Comparison of ENCODE assay signal across 9 mouse cellular contexts in the genomic region with DNA sequence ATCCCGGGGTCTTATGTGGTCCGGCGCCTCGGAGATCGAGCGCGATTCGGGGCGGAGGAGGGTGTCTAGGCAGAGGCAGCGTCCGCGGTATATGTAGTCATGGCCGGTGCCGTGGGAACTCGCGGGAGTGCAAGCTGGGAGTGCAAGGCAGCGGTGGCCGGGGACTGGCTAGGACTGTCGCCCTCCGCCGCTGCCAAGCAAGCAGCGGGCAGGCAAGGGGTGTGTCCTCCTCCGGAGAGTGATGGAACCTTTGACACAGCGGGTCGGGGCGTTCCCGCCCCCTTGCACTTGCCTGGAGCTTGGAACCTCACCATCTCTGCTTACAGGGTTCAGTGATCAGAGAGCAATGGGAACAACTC. TPM values are rescaled to one million over a fixed set of nuclear protein-coding genes. Genes with fewer than 3 reads are reported as not detected.
DNase-seq lines count a peak whose midpoint lies in the region; ATAC-seq and TF ChIP-seq lines count a peak whose summit lies in the region.
"Had no signal": no experiment of that assay in that cellular context is flagged by ENCODE, and none has a peak within 500 bp of the region (broad histone marks: within the 10 kb centered on the region; RNA-seq: fewer than 3 reads in every experiment).

No protein-coding gene starts in this region.

- TF ChIP-seq CTCF in layer of hippocampus, adult 2 months (conservative IDR thresholded peaks at IDR 0.05) = no peak
- TF ChIP-seq CTCF in kidney, adult 2 months (conservative IDR thresholded peaks at IDR 0.05; ENCODE audit: insufficient read depth, insufficient read length, low read depth, low read length) = no peak
- no peak for TF ChIP-seq CTCF in testis, adult 2 months (IDR thresholded peaks at IDR 0.05; ENCODE audit: control insufficient read depth, insufficient read depth, insufficient replicate concordance, low read depth, low read length)

- H3K4me3 ChIP-seq in layer of hippocampus, adult 2 months = peak overlapping the region; percentile 79
- H3K4me3 ChIP-seq in kidney, adult 2 months (ENCODE audit: insufficient read depth, low read depth, low read length) = peak overlapping the region; percentile 92
- H3K4me3 ChIP-seq in testis, adult 2 months (ENCODE audit: control insufficient read depth, low read depth, low read length) = peak overlapping the region; percentile 94

- ATAC-seq in erythroid progenitor cell, adult 5-6 weeks (replicated peaks; ENCODE audit: low FRiP score, poor library complexity, severe bottlenecking) = peak; percentile 64

- under 1% methylated on average over 27 of the region's 27 CpGs for WGBS in kidney, adult 2 months

- peak in 1 of 2 experiments; percentile 25 for DNase-seq in layer of hippocampus, adult 2 months (ENCODE audit: low spot score in 2 of 2)
- DNase-seq in layer of hippocampus, adult 18-20 months (ENCODE audit: low spot score in 2 of 2) = no peak
- DNase-seq in Muller cell, postnatal 12 days (ENCODE audit: inconsistent ontology term) = peak; percentile 89
- DNase-seq in kidney, adult 2 months = peak; percentile 92
- DNase-seq in lung, postnatal 10 days = peak; percentile 81
- no peak for DNase-seq in right cerebral cortex, postnatal 4 days

- H3K36me3 ChIP-seq in kidney, adult 2 months (ENCODE audit: control insufficient read depth, insufficient read depth, low read length) = peaks cover 5% of the 10 kb centered on the region
- H3K36me3 ChIP-seq in testis, adult 2 months (ENCODE audit: control insufficient read depth, insufficient read depth, low read length) = no peaks in the 10 kb centered on the region; the same call in none of the 2 replicates

- peak overlapping the region; percentile 99 for H3K27ac ChIP-seq in layer of hippocampus, adult 2 months
- peak overlapping the region; percentile 99 for H3K27ac ChIP-seq in kidney, adult 2 months (ENCODE audit: insufficient read depth, low read depth, low read length)
- peak overlapping the region; percentile 95 for H3K27ac ChIP-seq in testis, adult 2 months (ENCODE audit: control insufficient read depth, insufficient read depth, low read depth, low read length)

- no peak for TF ChIP-seq POLR2A in kidney, adult 2 months (IDR thresholded peaks at IDR 0.05; ENCODE audit: low read depth, low read length)
- no peak; the same call in 1 of the 2 replicates for TF ChIP-seq POLR2A in testis, adult 2 months (IDR thresholded peaks at IDR 0.05; ENCODE audit: control insufficient read depth, low read depth, low read length)

- no peaks in the 10 kb centered on the region for H3K27me3 ChIP-seq in kidney, adult 2 months (replicated peaks; ENCODE audit: control insufficient read depth, insufficient read depth, low read length)
- H3K27me3 ChIP-seq in testis, adult 2 months (ENCODE audit: control insufficient read depth, insufficient read depth, low read length) = no peaks in the 10 kb centered on the region

- H3K4me1 ChIP-seq in kidney, adult 2 months (ENCODE audit: control insufficient read depth, insufficient read depth, low read length) = peaks cover 7% of the 10 kb centered on the region; the same call in 1 of the 2 replicates
- peaks cover 10% of the 10 kb centered on the region for H3K4me1 ChIP-seq in testis, adult 2 months (ENCODE audit: control insufficient read depth, insufficient read depth, low read length)

RNA-seq across cellular contexts. Expression of a gene that starts 0.9 kb away (rescaled TPM):
- total RNA-seq in layer of hippocampus, adult 2 months (2021) = 10 to 100 TPM; 14.7 to 15.0 TPM
- total RNA-seq in layer of hippocampus, adult 18-20 months (2021) = 10 to 100 TPM; 15.3 to 16.6 TPM
- total RNA-seq in erythroid progenitor cell, adult 5-6 weeks (2015; ENCODE audit: low replicate concordance) = 14.1 and 32.3 TPM in 2 replicates
- 22.8 and 24.0 TPM in 2 replicates for total RNA-seq in erythroid progenitor cell, adult 5-6 weeks (2017; ENCODE audit: low replicate concordance)
- 9.9 and 11.2 TPM in 2 replicates for polyA plus RNA-seq in kidney, adult 2 months (2012; rRNA removed)
- polyA plus RNA-seq in testis, adult 2 months (2012; rRNA removed) = 6.1 and 6.2 TPM in 2 replicates

RNA-seq across cellular contexts. Expression of a gene that starts 3.0 kb away (rescaled TPM):
- under 1 TPM; 0.54 to 0.88 TPM for total RNA-seq in layer of hippocampus, adult 2 months (2021)
- total RNA-seq in layer of hippocampus, adult 18-20 months (2021) = under 1 TPM; 0.38 to 0.79 TPM
- not detected in 2 replicates for total RNA-seq in erythroid progenitor cell, adult 5-6 weeks (2015; ENCODE audit: low replicate concordance)
- total RNA-seq in erythroid progenitor cell, adult 5-6 weeks (2017; ENCODE audit: low replicate concordance) = not detected in 2 replicates
- 0.07 and 0.16 TPM in 2 replicates for polyA plus RNA-seq in kidney, adult 2 months (2012; rRNA removed)
- polyA plus RNA-seq in testis, adult 2 months (2012; rRNA removed) = 42.8 and 48.8 TPM in 2 replicates
- total RNA-seq: gastrocnemius, postnatal 36 days had no signal

RNA-seq across cellular contexts. Expression of a gene that starts 41.6 kb away (rescaled TPM):
- total RNA-seq in layer of hippocampus, adult 2 months (2021) = not detected
- not detected for total RNA-seq in layer of hippocampus, adult 18-20 months (2021)
- total RNA-seq in erythroid progenitor cell, adult 5-6 weeks (2015; ENCODE audit: low replicate concordance) = not detected in 2 replicates
- total RNA-seq in erythroid progenitor cell, adult 5-6 weeks (2017; ENCODE audit: low replicate concordance) = not detected in 2 replicates
- polyA plus RNA-seq in kidney, adult 2 months (2012; rRNA removed) = 0.16 and 0.20 TPM in 2 replicates
- 45.2 and 45.3 TPM in 2 replicates for polyA plus RNA-seq in testis, adult 2 months (2012; rRNA removed)
- total RNA-seq: gastrocnemius, postnatal 36 days had no signal

RNA-seq across cellular contexts. Expression of a gene that starts 45.0 kb away (rescaled TPM):
- total RNA-seq in layer of hippocampus, adult 2 months (2021) = under 1 TPM; 0.17 to 0.18 TPM
- under 1 TPM in 1 of 2 experiments, not detected in 1; 0.37 TPM for total RNA-seq in layer of hippocampus, adult 18-20 months (2021)
- total RNA-seq in erythroid progenitor cell, adult 5-6 weeks (2015; ENCODE audit: low replicate concordance) = not detected in 2 replicates
- total RNA-seq in erythroid progenitor cell, adult 5-6 weeks (2017; ENCODE audit: low replicate concordance) = not detected in 2 replicates
- polyA plus RNA-seq in kidney, adult 2 months (2012; rRNA removed) = 0.05 and 0.13 TPM in 2 replicates
- polyA plus RNA-seq in testis, adult 2 months (2012; rRNA removed) = 54.7 and 66.2 TPM in 2 replicates
- total RNA-seq: gastrocnemius, postnatal 36 days had no signal

RNA-seq across cellular contexts. Expression of a gene that starts 54.9 kb away (rescaled TPM):
- 1 to 10 TPM; 3.3 to 3.5 TPM for total RNA-seq in layer of hippocampus, adult 2 months (2021)
- total RNA-seq in layer of hippocampus, adult 18-20 months (2021) = 1 to 10 TPM; 2.4 to 3.1 TPM
- total RNA-seq in erythroid progenitor cell, adult 5-6 weeks (2015; ENCODE audit: low replicate concordance) = not detected in 2 replicates
- 0.64 and 0.68 TPM in 2 replicates for total RNA-seq in erythroid progenitor cell, adult 5-6 weeks (2017; ENCODE audit: low replicate concordance)
- polyA plus RNA-seq in kidney, adult 2 months (2012; rRNA removed) = 12.9 and 16.1 TPM in 2 replicates
- 0.19 and 0.26 TPM in 2 replicates for polyA plus RNA-seq in testis, adult 2 months (2012; rRNA removed)

Comparison
In these comparisons a context has a peak if more than half of its experiments do, and no peak if none do; other contexts are left out.
1. DNase-seq: peak in Muller cell, postnatal 12 days (single experiment), kidney, adult 2 months (single experiment) and lung, postnatal 10 days (single experiment); none in layer of hippocampus, adult 18-20 months (0 of 2) and right cerebral cortex, postnatal 4 days (single experiment).
2. Peak in every context shown above with its lines, with median percentiles within 50 percentile points of each other: H3K27ac ChIP-seq and H3K4me3 ChIP-seq.